Mouse (Mus musculus): ENCODE measurements around the gene Nfya.

DNA sequence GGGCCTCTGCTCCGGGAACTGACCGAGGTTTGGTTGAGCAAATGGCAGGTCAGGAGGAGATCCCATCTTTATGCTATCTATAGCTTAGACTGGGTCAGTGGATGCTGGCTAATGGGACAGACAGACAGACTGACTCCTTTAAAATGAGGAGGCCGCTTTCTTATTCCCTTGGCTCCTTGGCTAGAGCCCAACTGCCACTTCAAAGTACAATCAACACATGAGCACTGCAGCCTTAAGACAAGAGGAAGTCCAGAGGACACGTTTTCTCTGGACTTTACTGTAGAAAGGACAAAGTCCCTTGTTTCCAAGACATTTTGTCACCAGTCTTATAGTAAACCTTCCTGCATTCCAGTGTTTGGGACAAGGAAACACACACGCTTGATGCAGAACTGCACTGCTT is 18.3 kb downstream of the Nfya start:
- no peak for TF ChIP-seq CTCF (IDR thresholded peaks at IDR 0.05; ENCODE audit: control insufficient read depth, insufficient read depth, low read length)
- no peak for TF ChIP-seq POLR2A (IDR thresholded peaks at IDR 0.05; ENCODE audit: borderline replicate concordance, control insufficient read depth, low read depth, low read length)

Measured in bone marrow, adult 2 months (tissue).